Mouse (Mus musculus) macrophage (primary cell): ENCODE data around the gene Mcm5. TPM values are rescaled to one million over a fixed set of nuclear protein-coding genes. Genes with fewer than 3 reads are reported as not detected.

Source experiments
- H3K27ac ChIP-seq: fragments of 350-480 bp; formaldehyde crosslinking; 2 replicates; pipeline ENCODE4 v1.9.0; 2021
- H3K36me3 ChIP-seq: fragments of 350-480 bp; formaldehyde crosslinking; 2 replicates; pipeline ENCODE4 v1.9.0; 2021; ENCODE audit errors: inconsistent target
- H3K4me3 ChIP-seq: fragments of 350-480 bp; formaldehyde crosslinking; 2 replicates; pipeline ENCODE4 v1.9.0; 2021; ENCODE audit errors: inconsistent target
- H3K79me2 ChIP-seq: fragments of 350-480 bp; formaldehyde crosslinking; 2 replicates; pipeline ENCODE4 v1.9.0; 2021; ENCODE audit errors: inconsistent target
- WGBS: methylation state at CpG from one replicate; pipeline ENCODE4 v1.1.7; 2026; ENCODE audit warnings: inconsistent platforms; ENCODE audit not compliant: missing documents; 5-methylcytosine and 5-hydroxymethylcytosine counted together
- polyA plus RNA-seq: library from polyadenylated mRNA; stranded (reverse); fragments of 250-400 nt; gene quantifications from 3 replicates; pipeline ENCODE4 v1.2.4, GENCODE M21; 2018; ENCODE audit warnings: inconsistent platforms
- total RNA-seq, 78 experiments: library from RNA; depleted of rRNA; stranded (reverse); fragments of 250-400 nt; gene quantifications; 1 replicate in 9 of 78; 2 replicates in 24 of 78; 3 replicates in 43 of 78; 4 replicates in 2 of 78; pipeline ENCODE4 v1.2.4; 2018; ENCODE audit warnings: inconsistent platforms in 56 of 78

The Mcm5 gene
- total RNA-seq (2018; cell fraction: chromatin; rRNA removed): 10 to 100 TPM in 14 of 26 experiments, 1 to 10 TPM in 12; 1.2 to 28.6 (median 10.2) TPM
- 10 to 100 TPM in 13 of 26 experiments, 1 to 10 TPM in 13; 5.5 to 19.6 (median 10.1) TPM for total RNA-seq (2018; cell fraction: cytosol; rRNA removed)
- 10 to 100 TPM in 10 of 26 experiments, 1 to 10 TPM in 16; 2.0 to 96.2 (median 8.9) TPM for total RNA-seq (2018; cell fraction: nucleus; rRNA removed)
- 3.7 to 96.0 TPM (median 25.7 TPM) in 3 replicates for polyA plus RNA-seq

DNA sequence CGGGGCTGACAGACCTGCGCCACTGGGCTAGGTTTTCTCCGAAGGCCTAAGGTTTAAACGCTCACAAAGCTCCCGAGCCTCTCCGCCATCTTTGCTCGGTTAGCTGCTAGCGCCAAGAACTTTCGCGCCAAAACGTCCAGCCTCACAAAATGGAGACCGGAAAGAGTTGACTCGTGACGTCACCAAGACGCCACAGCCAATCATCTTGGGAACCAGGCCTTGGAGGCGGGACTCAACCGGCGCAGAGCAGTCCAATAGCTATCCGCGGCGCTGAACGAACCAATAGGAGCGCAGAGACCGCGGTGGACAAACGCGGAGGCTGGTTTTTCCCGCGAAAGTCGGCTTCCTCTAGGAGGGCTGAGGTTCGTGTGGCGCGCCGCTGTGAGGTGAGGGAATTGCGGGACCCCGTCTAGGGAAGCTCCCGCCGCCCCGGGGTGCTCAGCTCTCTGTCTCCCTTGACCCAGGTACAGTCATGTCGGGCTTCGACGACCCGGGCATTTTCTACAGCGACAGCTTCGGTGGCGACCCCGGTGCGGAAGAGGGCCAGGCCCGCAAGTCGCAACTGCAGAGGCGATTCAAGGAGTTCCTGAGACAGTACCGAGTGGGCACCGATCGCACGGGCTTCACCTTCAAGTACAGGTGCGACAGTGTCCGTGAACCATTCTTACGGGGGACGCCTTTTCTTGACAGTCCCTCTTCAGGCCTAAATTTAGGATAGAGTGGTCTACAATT lies at the start of gene Mcm5:
Mcm5 (plus strand) TSS at position 334 of the 732 bp plus-strand sequence.
- WGBS: under 1% methylated on average over 58 of the region's 59 CpGs
- peak within 1 kb of the TSS; percentile 71 for H3K27ac ChIP-seq
- peak within 1 kb of the TSS; percentile 86 for H3K4me3 ChIP-seq
- no peaks in the 10 kb centered on the region for H3K36me3 ChIP-seq
- peaks cover 31% of the 10 kb centered on the region for H3K79me2 ChIP-seq

DNA sequence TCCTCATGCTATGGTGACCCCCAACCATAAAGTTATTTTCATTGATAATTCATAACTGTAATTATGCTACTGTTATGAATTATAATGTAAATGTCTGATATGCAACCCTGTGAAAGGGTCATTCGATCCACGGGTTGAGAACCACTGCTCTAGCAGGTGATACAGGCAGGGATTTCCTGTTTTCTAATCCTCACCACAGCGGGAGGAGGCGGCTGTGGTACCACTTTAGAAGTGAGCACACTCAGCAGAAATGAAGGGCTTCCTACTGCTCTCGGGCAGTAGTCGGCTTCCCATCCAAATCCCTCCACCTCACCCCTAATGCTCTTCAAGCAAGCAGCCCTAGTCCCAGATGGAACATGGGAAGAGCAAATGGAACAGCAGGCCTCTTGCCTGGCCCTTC lies 49.3 kb upstream of the Mcm5 start:
- WGBS: 41% methylated on average over 6 of the region's 6 CpGs
- Histone ChIP-seq H3K79me2 (no peaks in the 10 kb centered on the region), H3K36me3 (peaks cover 52% of the 10 kb centered on the region), H3K4me3 (no peak overlapping the region), H3K27ac (no peak overlapping the region)

DNA sequence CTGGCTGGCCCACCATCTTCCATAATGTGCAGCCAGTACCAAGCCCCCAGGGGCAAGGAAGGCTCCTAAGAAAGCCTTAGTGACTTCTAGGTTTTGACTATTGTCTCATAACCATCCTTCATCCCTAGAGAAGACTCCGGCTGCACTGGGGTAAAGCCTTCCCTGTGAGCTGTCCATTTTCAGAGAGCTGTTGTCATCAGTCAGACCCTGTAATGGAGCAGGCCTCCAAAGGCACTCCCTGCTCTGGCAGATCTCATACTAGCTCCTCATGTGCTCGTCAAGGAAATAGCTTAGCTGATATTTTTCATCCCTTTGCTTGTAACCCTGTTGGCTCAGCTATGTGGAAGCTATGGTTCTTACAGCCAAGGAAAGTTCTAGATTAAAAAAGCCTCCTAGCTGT lies 48.6 kb upstream of the Mcm5 start:
- H3K27ac ChIP-seq: no peak overlapping the region
- H3K79me2 ChIP-seq: no peaks in the 10 kb centered on the region
- no peak overlapping the region for H3K4me3 ChIP-seq
- WGBS: 96% methylated on average over 2 of the region's 2 CpGs
- H3K36me3 ChIP-seq: peaks cover 60% of the 10 kb centered on the region

DNA sequence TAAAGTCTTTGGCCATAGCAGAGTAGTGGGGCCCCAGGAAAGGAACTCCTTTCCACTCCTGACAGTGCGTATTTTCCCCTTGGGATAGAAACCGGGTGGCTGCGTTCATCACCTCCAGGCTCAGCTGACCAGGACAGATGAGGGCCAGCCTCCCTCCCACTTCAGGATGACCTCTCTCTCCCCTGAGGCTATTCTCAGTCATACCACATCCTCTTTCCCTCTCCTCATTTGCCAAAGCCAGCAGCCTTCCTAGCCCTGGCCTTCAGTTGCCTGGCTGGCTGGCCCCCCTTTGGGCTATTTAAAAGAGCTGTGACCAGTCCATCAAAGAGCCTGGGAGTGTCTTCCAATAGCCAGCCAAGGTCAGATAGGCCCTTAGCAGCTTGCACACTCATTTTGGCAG lies 46.1 kb upstream of the Mcm5 start:
- Histone ChIP-seq H3K27ac (peak overlapping the region; percentile 76), H3K4me3 (no peak overlapping the region), H3K36me3 (peaks cover 46% of the 10 kb centered on the region), H3K79me2 (peaks cover 6% of the 10 kb centered on the region)
- 38% methylated on average over 3 of the region's 3 CpGs for WGBS

DNA sequence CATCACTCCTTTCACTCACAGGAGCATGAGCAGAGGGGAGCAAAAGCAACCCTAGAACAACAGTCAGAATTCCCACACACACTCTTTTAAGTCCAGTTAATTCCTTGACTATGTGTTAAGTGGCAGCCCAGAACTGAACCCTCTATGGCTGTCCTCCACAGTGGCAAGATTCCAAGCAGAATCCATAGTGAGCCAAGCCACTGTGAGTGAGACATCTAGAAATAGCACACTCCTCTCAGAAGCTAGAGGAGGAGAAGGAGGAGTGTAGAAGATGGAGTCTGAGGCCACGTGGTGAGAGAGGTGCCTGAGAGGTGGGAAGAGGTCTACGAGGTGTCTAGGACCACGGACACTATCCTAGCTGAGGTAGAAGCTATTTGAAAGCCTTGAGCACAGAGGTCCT lies 44.6 kb upstream of the Mcm5 start:
- Histone ChIP-seq H3K4me3 (no peak overlapping the region), H3K36me3 (peaks cover 32% of the 10 kb centered on the region; the same call in 1 of the 2 replicates), H3K27ac (peak overlapping the region; percentile 76), H3K79me2 (peaks cover 7% of the 10 kb centered on the region)
- WGBS: 95% methylated on average over 3 of the region's 3 CpGs

DNA sequence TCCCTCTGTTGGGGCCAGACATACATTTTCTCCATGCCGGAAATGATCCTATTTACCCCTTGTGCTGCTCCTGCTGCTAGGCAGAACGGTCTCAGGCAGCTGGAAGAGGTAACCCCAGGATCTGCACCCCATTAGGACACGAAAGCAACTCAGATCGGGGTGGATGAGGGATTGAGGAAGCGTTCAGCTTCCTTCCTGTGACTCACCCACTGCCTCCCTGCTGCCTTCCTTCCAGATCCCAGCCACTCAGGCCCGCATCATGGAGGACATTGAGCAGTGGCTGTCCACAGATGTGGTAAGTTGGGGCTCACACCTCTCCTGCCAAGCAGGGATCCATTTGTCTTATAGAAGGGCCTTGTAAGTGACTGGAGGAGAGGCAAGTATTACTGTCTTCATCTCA lies 42.1 kb upstream of the Mcm5 start:
- H3K79me2 ChIP-seq: peaks cover 7% of the 10 kb centered on the region
- 19% methylated on average over 6 of the region's 6 CpGs for WGBS
- peaks cover 19% of the 10 kb centered on the region; the same call in 1 of the 2 replicates for H3K36me3 ChIP-seq
- H3K27ac ChIP-seq: peak overlapping the region; percentile 86
- H3K4me3 ChIP-seq: peak overlapping the region; percentile 24

DNA sequence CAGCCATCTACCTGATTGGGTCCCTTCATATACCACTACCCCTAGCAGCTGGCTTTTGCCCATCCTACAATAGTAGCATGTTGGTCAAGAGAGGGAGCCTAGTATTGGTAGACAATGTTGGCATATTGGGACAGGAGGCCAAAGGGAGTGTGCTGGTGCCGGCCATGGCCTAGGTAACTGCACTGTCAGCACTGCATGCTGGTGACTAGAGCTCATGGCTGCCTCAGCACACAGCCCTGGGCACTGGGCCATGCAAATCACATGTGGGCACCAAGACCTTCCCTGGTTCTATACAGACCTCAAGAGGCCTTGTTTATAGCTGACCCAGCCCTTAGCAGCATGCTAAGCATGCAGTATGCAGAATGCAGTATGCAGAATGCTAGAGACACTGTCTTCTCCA lies 39.1 kb upstream of the Mcm5 start:
- 0 out of 2 replicates have a peak overlapping the region, but pooled peaks have one; percentile 12 for H3K27ac ChIP-seq
- 80% methylated on average over 1 of the region's 1 CpGs for WGBS
- peaks cover 7% of the 10 kb centered on the region for H3K79me2 ChIP-seq
- peaks cover 8% of the 10 kb centered on the region; the same call in 1 of the 2 replicates for H3K36me3 ChIP-seq
- H3K4me3 ChIP-seq: no peak overlapping the region

DNA sequence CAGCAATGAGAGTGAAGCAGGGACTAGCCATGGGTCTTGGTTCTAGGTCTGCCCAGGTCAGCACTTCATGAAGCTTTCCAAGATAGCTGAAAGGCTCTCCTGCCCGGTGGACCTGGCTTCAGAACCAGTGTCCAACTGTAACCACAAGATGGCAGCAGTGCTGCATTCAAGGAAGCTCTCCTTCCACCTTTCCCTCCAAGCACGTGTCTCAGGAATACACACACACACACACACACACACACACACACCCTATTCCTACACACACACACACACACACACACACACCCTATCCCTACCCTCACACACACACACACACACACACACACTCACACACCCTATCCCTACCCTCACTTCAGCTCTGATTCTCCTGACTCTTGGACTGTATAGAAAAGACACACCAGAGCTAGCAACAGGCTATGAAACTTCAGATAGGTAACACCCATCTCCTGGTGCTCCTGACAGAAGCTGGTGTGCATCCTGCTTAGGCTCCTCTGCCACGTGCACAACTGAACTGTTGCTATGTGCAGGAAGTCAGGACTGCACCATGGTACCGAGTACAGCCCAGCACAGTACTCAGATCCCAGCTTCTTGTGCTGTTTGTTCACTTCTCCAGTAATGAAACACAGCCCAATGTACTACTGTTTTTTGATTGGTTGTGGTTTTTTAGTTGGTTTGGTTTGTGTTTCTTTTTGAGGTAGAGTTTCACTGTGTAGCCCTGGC lies 37.6 kb upstream of the Mcm5 start:
- no peak overlapping the region for H3K27ac ChIP-seq
- WGBS: 32% methylated on average over 4 of the region's 4 CpGs
- H3K36me3 ChIP-seq: no peaks in the 10 kb centered on the region
- H3K79me2 ChIP-seq: peaks cover 7% of the 10 kb centered on the region
- no peak overlapping the region for H3K4me3 ChIP-seq

DNA sequence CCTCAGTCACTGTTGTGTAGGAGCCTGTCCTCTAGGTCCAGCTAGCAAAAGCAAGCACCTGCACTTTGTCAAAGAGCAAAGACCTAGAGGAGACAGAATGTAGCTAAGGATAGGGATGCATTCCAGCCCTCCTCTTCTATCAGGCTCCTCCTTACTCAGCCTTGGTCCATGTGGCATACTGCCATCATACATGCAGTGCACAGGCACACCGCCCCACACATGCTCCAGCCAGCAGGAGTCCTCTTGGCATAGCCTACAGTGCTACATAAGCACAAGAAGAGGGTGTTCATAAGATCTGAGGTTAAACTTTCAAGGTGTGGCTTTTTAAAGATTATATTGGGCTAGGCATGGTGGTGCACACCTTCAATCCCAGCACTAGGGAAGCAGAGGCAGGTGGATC lies 34.5 kb upstream of the Mcm5 start:
- H3K27ac ChIP-seq: no peak overlapping the region

DNA sequence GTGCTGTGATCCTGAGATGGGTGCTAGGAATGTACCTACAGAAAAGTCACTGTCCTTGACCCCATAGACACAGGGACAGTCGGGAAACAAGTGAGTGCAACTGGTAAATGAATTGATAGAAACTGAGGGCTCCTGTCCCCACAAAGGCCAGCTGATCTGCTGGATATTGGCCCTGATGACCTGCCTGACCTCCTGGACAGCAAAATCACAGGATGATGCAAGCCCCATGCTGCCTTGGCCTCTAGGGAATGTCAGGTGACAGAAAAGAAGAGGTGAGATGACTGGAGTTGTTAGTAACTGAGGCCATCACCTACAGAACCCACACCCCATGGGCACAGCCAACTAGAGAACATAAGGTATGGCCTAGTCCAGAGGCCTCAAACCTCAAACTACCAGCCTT lies 31.2 kb upstream of the Mcm5 start:
- Histone ChIP-seq H3K36me3 (no peaks in the 10 kb centered on the region), H3K79me2 (no peaks in the 10 kb centered on the region), H3K4me3 (no peak overlapping the region), H3K27ac (no peak overlapping the region)
- WGBS: 100% methylated on average over 1 of the region's 1 CpGs

More for the DNA sequence above, 34.5 kb upstream of the Mcm5 start:
- Histone ChIP-seq H3K36me3 (no peaks in the 10 kb centered on the region), H3K79me2 (no peaks in the 10 kb centered on the region), H3K4me3 (no peak overlapping the region)
- WGBS: 100% methylated on average over 1 of the region's 1 CpGs

DNA sequence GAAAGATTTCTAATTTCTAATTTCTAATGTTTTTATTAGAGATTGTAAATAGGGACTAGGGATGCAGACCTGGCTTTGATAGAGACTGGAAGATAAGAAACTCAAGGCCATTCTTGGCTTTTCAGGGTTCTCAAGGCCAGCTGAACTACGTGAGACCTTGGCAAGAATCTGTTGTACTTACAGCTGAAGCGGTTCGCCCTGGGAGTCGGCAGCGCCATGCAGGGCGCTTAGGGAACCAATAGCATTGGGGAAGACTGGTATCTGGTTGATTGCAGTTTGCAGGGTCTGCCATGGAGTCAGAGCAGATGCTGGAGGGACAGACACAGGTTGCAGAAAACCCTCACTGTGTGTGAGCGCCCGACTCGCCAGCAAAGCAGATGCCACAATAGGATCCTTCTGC lies 30.5 kb upstream of the Mcm5 start:
- H3K36me3 ChIP-seq: no peaks in the 10 kb centered on the region
- 97% methylated on average over 9 of the region's 9 CpGs for WGBS
- H3K27ac ChIP-seq: no peak overlapping the region
- no peaks in the 10 kb centered on the region for H3K79me2 ChIP-seq
- no peak overlapping the region for H3K4me3 ChIP-seq

DNA sequence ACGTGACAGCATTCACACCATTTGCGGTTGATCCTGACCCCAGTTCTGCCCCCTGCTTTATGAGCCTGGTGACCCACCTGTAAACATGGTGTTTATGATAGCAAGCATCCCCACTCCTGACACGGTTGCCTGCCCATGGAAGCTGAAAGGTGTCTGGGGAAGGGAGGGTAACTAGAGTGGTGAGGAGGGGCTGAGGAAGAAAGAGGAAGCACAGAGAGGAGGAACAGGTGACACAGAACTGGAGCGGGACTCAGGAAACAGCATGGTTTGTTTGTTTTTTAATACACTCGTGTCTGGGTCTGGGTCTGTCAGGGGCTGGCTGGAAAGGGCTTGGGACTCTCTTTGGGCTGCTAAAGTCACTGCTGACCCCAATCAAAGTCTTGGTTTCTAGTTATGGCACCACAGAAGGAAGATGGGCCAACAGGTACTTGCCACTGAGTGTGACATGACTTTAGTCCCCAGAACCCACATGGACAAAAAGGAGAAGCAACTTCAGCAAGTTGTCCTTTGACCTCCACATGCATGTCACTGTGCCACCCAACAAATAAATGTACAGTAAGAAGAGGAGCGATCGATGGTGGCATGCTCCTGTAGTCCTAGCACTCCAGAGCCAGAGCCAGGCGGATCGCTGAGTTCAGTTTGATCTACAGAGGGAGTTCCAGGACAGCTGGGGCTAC lies 27.9 kb upstream of the Mcm5 start:
- Histone ChIP-seq H3K79me2 (no peaks in the 10 kb centered on the region), H3K4me3 (no peak overlapping the region), H3K36me3 (no peaks in the 10 kb centered on the region), H3K27ac (peak overlapping the region; percentile 38)
- 57% methylated on average over 9 of the region's 9 CpGs for WGBS

DNA sequence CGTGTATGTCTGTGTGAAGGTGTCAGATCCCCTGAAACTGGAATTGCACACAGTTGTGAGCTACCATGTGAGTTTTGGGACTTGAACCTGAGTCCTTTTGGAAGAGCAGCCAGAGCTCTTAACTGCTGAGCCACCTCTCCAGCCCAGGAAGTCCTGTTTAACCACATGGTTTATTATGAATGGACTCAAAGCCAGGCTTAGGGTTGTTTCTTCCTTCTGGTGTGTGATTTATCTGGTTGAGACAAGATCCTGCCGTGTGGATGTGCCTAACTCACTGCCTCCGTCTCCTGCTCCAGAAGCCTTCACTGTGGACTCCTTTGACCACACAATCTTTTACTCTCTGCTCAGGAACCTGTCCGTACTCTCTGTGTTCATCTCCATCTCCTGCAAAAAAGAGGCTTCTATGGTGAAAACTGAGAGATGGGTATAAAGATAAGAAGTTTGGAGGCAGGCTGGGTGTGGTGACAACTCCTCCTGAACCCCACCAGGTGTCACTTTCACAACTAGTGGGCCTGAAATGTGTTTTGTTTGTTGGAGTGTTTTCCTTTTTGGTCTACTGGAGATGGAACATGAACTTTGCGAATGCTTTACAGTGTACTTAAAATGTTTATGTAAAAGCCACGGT lies 27.1 kb upstream of the Mcm5 start:
- no peak overlapping the region for H3K4me3 ChIP-seq
- 49% methylated on average over 6 of the region's 6 CpGs for WGBS
- no peaks in the 10 kb centered on the region for H3K79me2 ChIP-seq
- no peaks in the 10 kb centered on the region for H3K36me3 ChIP-seq
- H3K27ac ChIP-seq: peak overlapping the region; percentile 38

DNA sequence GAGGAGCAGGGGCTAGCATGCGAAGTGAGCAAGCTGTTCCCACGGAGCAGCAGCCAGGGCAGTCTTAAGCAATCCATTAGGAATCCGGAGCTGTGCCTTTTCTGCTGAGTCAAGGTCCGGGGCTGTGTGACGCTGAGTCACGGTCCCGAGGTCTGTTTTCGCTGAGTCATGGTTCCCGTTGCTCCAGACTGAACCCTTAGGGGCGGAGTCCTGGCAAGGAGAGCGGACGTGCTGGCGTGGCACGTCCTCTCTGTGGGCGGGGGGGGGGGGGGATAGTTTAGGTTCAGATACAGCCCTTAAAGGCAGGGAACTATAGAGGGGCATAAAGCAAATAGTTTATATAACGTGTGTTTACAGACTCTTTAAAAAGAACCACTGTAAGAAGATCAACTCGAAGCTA lies 25.5 kb upstream of the Mcm5 start:
- Histone ChIP-seq H3K79me2 (no peaks in the 10 kb centered on the region), H3K27ac (peak overlapping the region; percentile 90), H3K36me3 (no peaks in the 10 kb centered on the region), H3K4me3 (no peak overlapping the region)
- 3% methylated on average over 14 of the region's 17 CpGs for WGBS
